Mouse (Mus musculus) small intestine, adult 2 months (tissue): ENCODE data around the gene Cad. TPM values are rescaled to one million over a fixed set of nuclear protein-coding genes. Genes with fewer than 3 reads are reported as not detected.

ENCODE experiments used
- H3K27ac ChIP-seq: fragments of 200-500 bp; 2 replicates; pipeline ENCODE4 v1.5.1; 2012; ENCODE audit warnings: low read depth, low read length, control low read depth, inconsistent platforms; ENCODE audit not compliant: insufficient read depth
- H3K27me3 ChIP-seq: fragments of 200-500 bp; 2 replicates; pipeline ENCODE4 v1.6.1; 2012; ENCODE audit warnings: mild to moderate bottlenecking, moderate library complexity, low read length, inconsistent platforms; ENCODE audit not compliant: control insufficient read depth, insufficient read depth
- H3K36me3 ChIP-seq: fragments of 200-500 bp; 2 replicates; pipeline ENCODE4 v1.6.1; 2012; ENCODE audit warnings: mild to moderate bottlenecking, low read length, control low read depth, inconsistent platforms; ENCODE audit not compliant: control insufficient read depth, insufficient read depth
- H3K4me1 ChIP-seq: fragments of 200-500 bp; 2 replicates; pipeline ENCODE4 v1.6.1; 2012; ENCODE audit warnings: low read length, inconsistent platforms, mixed read lengths; ENCODE audit not compliant: control insufficient read depth, insufficient read depth, insufficient read length
- H3K4me3 ChIP-seq: fragments of 200-500 bp; 2 replicates; pipeline ENCODE4 v1.5.1; 2012; ENCODE audit warnings: low read depth, mild to moderate bottlenecking, control low read depth, inconsistent platforms, low read length, moderate library complexity
- CTCF ChIP-seq: fragments of 200-500 bp; IDR thresholded peaks from 2 replicates; pipeline ENCODE4 v1.5.1; 2012; ENCODE audit warnings: low read depth, mild to moderate bottlenecking, control low read depth, inconsistent platforms, low read length, moderate library complexity, mixed read lengths; ENCODE audit not compliant: insufficient replicate concordance, insufficient read length; ENCODE audit errors: extremely low read depth
- POLR2A ChIP-seq: fragments of 200-500 bp; IDR thresholded peaks from 2 replicates; pipeline ENCODE4 v1.6.1; 2012; ENCODE audit warnings: low read depth, mild to moderate bottlenecking, control low read depth, inconsistent platforms, low read length, moderate library complexity
- WGBS: fragments of 180-500 bp; shearing (Covaris S2); methylation state at CpG from one replicate; pipeline ENCODE4 v1.1.7; 2018; 5-methylcytosine and 5-hydroxymethylcytosine counted together
- polyA plus RNA-seq: library from polyadenylated mRNA; depleted of rRNA; stranded (reverse); fragments of >200 nt; gene quantifications from 2 replicates; pipeline ENCODE4 v1.2.3, GENCODE M21; 2012

The Cad gene
- polyA plus RNA-seq, 1 experiment = 15.4 TPM

DNA sequence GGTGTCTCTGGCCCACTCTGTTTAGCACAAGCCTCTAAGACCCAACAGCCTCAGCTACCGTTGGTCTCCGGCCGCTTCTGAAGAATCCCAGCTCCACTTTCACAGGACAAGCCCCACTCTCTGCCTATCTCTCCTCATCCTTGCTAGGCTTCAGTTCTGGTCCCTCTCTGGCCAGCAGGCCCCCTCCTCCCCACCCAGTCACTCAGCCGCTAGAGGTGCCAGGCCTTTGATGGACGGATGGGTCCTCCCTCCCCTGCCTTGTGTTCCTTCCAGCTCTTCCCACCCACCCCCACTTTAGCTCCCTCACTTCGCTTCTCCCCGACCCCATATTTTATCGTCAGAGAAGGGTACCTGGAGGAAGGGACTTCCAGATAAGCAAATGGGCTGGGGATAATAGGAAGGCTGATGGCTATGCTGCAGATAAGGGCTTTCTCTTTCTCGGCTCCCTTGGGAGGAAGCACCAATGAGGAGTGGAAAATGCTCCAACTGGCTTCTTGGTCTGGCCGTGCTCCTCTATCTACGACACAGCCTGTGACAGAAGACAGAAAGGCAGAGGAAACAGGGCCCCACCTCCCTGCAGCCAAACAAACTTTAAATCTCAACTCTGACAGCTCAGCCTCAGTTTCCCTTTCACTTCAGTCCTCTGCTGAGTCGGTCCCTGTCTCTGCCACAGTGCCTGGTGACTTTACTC is 28.5 kb downstream of the Cad start:
- Histone ChIP-seq H3K4me1 (peaks cover 2% of the 10 kb centered on the region; the same call in 1 of the 2 replicates), H3K27ac (no peak overlapping the region), H3K4me3 (no peak overlapping the region), H3K27me3 (no peaks in the 10 kb centered on the region), H3K36me3 (peaks cover 4% of the 10 kb centered on the region; the same call in 1 of the 2 replicates)
- TF ChIP-seq POLR2A = no peak
- no peak for TF ChIP-seq CTCF
- whole genome bisulfite sequencing = 37% methylated on average over 12 of the region's 12 CpGs

DNA sequence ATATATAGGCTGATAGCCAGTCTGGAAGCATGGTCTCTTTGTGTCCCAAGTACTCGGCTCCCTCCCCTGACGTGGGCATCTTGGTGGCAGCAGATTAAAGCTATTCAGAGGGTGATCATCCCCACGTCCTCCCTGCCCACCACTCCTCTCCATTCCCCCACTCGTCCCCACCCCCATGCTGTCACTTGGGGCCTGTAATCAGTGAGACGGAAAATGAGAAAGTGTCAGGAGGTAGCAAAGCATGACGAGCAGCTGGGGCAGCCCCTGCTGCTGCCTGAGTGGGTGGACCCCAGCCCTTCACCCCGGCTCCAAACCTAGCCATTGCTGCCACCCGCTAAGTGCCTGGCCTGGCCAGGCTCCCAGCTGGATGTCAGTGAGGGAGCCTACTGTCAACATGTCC is 29.4 kb downstream of the Cad start:
- TF ChIP-seq CTCF (no peak), POLR2A (no peak)
- no peaks in the 10 kb centered on the region for H3K27me3 ChIP-seq
- 53% methylated on average over 8 of the region's 8 CpGs for whole genome bisulfite sequencing
- H3K4me3 ChIP-seq = no peak overlapping the region
- peaks cover 2% of the 10 kb centered on the region; the same call in 1 of the 2 replicates for H3K4me1 ChIP-seq
- no peaks in the 10 kb centered on the region for H3K36me3 ChIP-seq
- no peak overlapping the region for H3K27ac ChIP-seq

DNA sequence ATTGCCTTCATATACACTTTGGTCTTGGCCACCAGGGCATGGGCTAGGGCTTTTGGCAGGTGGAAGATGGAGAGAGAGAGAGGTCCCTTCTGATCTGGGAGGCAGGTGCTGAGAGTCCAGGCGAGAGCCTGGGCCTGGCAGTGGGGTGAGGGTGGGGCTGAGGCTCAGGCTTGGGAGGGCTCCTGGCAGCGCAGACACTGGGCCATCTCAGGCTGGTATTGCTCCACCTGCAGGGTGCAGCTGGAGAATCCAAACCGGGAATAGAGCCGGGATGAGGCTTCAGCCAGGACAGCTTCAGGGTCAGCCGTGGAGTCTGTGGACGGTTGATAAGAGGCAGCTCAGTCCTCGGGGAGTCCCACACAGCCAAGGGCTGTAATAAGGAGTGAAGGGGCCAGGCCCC is 32.0 kb downstream of the Cad start:
- H3K27ac ChIP-seq = no peak overlapping the region
- H3K36me3 ChIP-seq = no peaks in the 10 kb centered on the region
- WGBS = 25% methylated on average over 7 of the region's 7 CpGs
- TF ChIP-seq CTCF (no peak), POLR2A (no peak)
- peaks cover 2% of the 10 kb centered on the region; the same call in 1 of the 2 replicates for H3K4me1 ChIP-seq
- H3K4me3 ChIP-seq = no peak overlapping the region
- peaks cover 13% of the 10 kb centered on the region for H3K27me3 ChIP-seq

GRCm38 (mm10) chr5:31087131-31087530 is 32.6 kb downstream of the Cad start:
- TF ChIP-seq POLR2A (no peak), CTCF (no peak)
- Histone ChIP-seq H3K36me3 (no peaks in the 10 kb centered on the region), H3K27ac (no peak overlapping the region), H3K27me3 (peaks cover 19% of the 10 kb centered on the region), H3K4me1 (peaks cover 2% of the 10 kb centered on the region; the same call in 1 of the 2 replicates), H3K4me3 (no peak overlapping the region)
- WGBS = 71% methylated on average over 2 of the region's 2 CpGs

- TF ChIP-seq POLR2A (no peak), CTCF (no peak)
- WGBS = 6% methylated on average over 53 of the region's 53 CpGs
- Histone ChIP-seq H3K27ac (no peak overlapping the region), H3K27me3 (peaks cover 58% of the 10 kb centered on the region), H3K4me3 (peak overlapping the region; percentile 64), H3K4me1 (peaks cover 16% of the 10 kb centered on the region), H3K36me3 (no peaks in the 10 kb centered on the region)
These were observed 37.8 kb downstream of the Cad start for GRCm38 (mm10) chr5:31092231-31092975.

GRCm38 (mm10) chr5:31093151-31094041 is 38.8 kb downstream of the Cad start:
- H3K4me3 ChIP-seq = peak overlapping the region; percentile 64
- TF ChIP-seq POLR2A (no peak), CTCF (no peak)
- H3K27me3 ChIP-seq = peaks cover 58% of the 10 kb centered on the region
- no peak overlapping the region for H3K27ac ChIP-seq
- 2% methylated on average over 50 of the region's 54 CpGs for WGBS
- peaks cover 16% of the 10 kb centered on the region for H3K4me1 ChIP-seq
- H3K36me3 ChIP-seq = no peaks in the 10 kb centered on the region
